Mouse (Mus musculus) ES-Bruce4 (cell line): Measurements from ENCODE around the gene Lipc.

Experiments used
- CTCF ChIP-seq: IDR thresholded peaks from one replicate; pipeline ENCODE4 v1.8.1; 2011; ENCODE audit warnings: low read depth, low read length
- EP300 ChIP-seq: IDR thresholded peaks from 2 replicates; pipeline ENCODE4 v1.6.1; 2011; ENCODE audit warnings: low read depth, low read length; ENCODE audit not compliant: insufficient read depth
- POLR2A ChIP-seq: IDR thresholded peaks from one replicate; pipeline ENCODE4 v1.8.1; 2011; ENCODE audit warnings: low read length; ENCODE audit not compliant: insufficient read depth

DNA sequence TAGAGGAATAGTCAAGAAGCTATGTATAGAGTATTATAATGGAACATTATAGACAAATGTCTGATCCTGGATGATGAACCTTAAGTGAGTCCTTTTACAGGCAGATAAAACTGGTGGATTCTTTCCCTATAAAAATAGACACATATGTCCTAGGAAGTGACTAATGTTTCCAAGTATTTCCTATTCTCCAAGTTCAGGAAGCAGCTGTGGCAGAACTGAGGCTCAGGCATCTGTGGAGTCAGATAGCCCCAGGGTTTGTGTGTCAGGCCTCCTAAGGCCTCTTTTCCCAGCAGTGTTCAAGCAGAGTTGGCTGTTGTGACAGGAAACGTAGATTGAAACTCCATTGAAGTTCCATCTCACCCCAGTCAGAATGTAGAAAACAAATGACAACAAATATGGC is 25.4 kb upstream of the Lipc start:
- TF ChIP-seq CTCF = no peak
- TF ChIP-seq POLR2A = no peak
- no peak for TF ChIP-seq EP300
